ENCODE assay signal across 9 mouse cellular contexts in the genomic region with DNA sequence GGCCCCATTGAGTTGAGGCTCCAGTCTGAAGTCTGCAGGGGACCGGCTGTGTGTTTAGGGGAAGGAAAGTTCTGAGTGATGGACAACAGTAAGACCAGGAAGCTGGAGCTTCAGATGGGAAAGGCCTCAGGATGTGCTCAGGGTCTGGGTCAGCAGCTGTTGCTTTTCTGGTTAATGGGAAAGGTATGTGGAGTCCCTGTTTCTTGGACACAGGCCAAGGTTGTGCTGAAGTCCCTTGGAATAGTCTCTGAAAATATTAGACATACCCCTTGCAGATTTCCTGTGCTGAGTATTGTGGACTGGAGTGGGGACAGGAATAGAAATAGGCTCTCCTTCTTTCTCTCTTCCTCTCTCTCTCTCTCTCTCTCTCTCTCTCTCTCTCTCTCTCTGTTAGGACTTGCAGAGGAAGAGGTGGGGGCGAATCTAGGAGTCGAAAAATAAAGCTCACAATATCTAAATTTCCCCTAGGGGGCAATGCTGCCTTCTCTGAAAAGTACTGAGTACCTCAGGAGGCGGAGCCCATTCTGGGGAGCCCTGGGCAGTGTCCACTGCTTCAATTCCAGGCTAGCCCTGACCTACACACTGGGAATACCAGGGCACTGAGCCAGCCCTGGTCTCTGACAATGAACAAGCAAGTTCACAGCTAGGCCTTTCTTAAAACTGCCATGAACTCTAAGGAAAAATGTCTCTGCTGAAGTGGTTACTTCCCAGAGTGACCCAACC. TPM values are rescaled to one million over a fixed set of nuclear protein-coding genes. Genes with fewer than 3 reads are reported as not detected.
DNase-seq lines count a peak whose midpoint lies in the region; ATAC-seq and TF ChIP-seq lines count a peak whose summit lies in the region.
"Not testable (repeated sequence)": the region's sequence is repeated elsewhere in the genome, so short reads cannot be mapped to it uniquely, and the experiment has no call there.
"Had no signal": no experiment of that assay in that cellular context is flagged by ENCODE, and none has a peak within 500 bp of the region (broad histone marks: within the 10 kb centered on the region; RNA-seq: fewer than 3 reads in every experiment).

No protein-coding gene starts in this region.

- not testable (repeated sequence) for H3K9ac ChIP-seq in intestine, embryonic 15.5 days; lung, embryonic 14.5 days

- not testable (repeated sequence) for H3K4me3 ChIP-seq in intestine, embryonic 15.5 days (replicated peaks); lung, embryonic 14.5 days (ENCODE audit: low read depth, low read length)

- H3K27ac ChIP-seq in intestine, embryonic 15.5 days = not testable (repeated sequence)
- H3K27ac ChIP-seq in lung, embryonic 14.5 days (ENCODE audit: low read depth) = peak overlapping the region; percentile 36; the same call in 1 of the 2 replicates

- ATAC-seq in intestine, embryonic 15.5 days = peak; percentile 30; the same call in 1 of the 2 replicates
- peak; percentile 36; the same call in 1 of the 2 replicates for ATAC-seq in lung, embryonic 14.5 days (ENCODE audit: insufficient read depth)

- peak; percentile 31; the same call in 1 of the 2 replicates for TF ChIP-seq CTCF in lung, embryonic 14.5 days (IDR thresholded peaks at IDR 0.05; ENCODE audit: low read depth)

- H3K4me2 ChIP-seq in intestine, embryonic 15.5 days (replicated peaks); lung, embryonic 14.5 days: not testable (repeated sequence)

- peak; percentile 97 for DNase-seq in 3T3-L1 (ENCODE audit: low read depth, low spot score)
- peak; percentile 39 to 43 for DNase-seq in adrenal gland, adult 18-20 months (ENCODE audit: low spot score in 2 of 2)
- peak; percentile 53 for DNase-seq in embryo, embryonic 11 days
- DNase-seq in heart, adult 9 months (ENCODE audit: low spot score in 2 of 2) = peak; percentile 50 to 54
- DNase-seq in kidney, postnatal 25 days = peak; percentile 81 to 87
- DNase-seq in lung, embryonic 14.5 days = peak; percentile 75
- DNase-seq in skeletal muscle tissue, adult 2 months (ENCODE audit: low read depth, low spot score) = peak; percentile 43

- H3K4me1 ChIP-seq in intestine, embryonic 15.5 days (replicated peaks) = peaks cover 12% of the 10 kb centered on the region
- not testable (repeated sequence) for H3K4me1 ChIP-seq in lung, embryonic 14.5 days (ENCODE audit: insufficient read depth)

- H3K36me3 ChIP-seq in intestine, embryonic 15.5 days; lung, embryonic 14.5 days (ENCODE audit: insufficient read depth): not testable (repeated sequence)

- not testable (repeated sequence) for H3K9me3 ChIP-seq in intestine, embryonic 15.5 days; lung, embryonic 14.5 days (ENCODE audit: low read depth, low read length)

- 51% methylated on average over 4 of the region's 4 CpGs for WGBS in intestine, embryonic 15.5 days
- WGBS in lung, embryonic 14.5 days = 43% methylated on average over 4 of the region's 4 CpGs

- H3K27me3 ChIP-seq in intestine, embryonic 15.5 days (replicated peaks); lung, embryonic 14.5 days (ENCODE audit: insufficient read depth, low read length): not testable (repeated sequence)

RNA-seq across cellular contexts. Expression of gene Dysf, which starts 6.7 kb away (rescaled TPM):
- total RNA-seq in adrenal gland, adult 18-20 months (2021) = 10 to 100 TPM; 42.0 to 53.0 TPM
- 7.0 and 8.6 TPM in 2 replicates for polyA plus RNA-seq in intestine, embryonic 15.5 days (2015; fragmentation: Nextera tagmentation; extraction: Ambion mirVana)
- 11.5 and 13.5 TPM in 2 replicates for polyA plus RNA-seq in lung, embryonic 14.5 days (2014; fragmentation: Nextera tagmentation; extraction: Ambion mirVana)
- total RNA-seq: megakaryocyte progenitor cell, adult 5-6 weeks had no signal

Comparison
In these comparisons a context has a peak if more than half of its experiments do, and no peak if none do; other contexts are left out.
1. DNase-seq: peak in every context shown above with its lines; median percentile 97 in 3T3-L1; 84 in kidney, postnatal 25 days; 75 in lung, embryonic 14.5 days; 53 in embryo, embryonic 11 days; 52 in heart, adult 9 months; 43 in skeletal muscle tissue, adult 2 months; 41 in adrenal gland, adult 18-20 months.